Mouse (Mus musculus) kidney, embryonic 14.5 days (tissue): ENCODE measurements around the gene Gpr18. TPM values are rescaled to one million over a fixed set of nuclear protein-coding genes. Genes with fewer than 3 reads are reported as not detected.
A peak's percentile ranks its signal among the peaks of the same experiment; 100 is the strongest.

Source experiments
- ATAC-seq: fragments of 200-750 bp; cut with Nextera tagmentation; 2 replicates; pipeline ENCODE4 v1.8.0; 2017; ENCODE audit warnings: moderate number of reproducible peaks, mild to moderate bottlenecking, moderate TSS enrichment, moderate library complexity; ENCODE audit not compliant: low FRiP score, low TSS enrichment
- H3K27ac ChIP-seq: fragments of 300-500 bp; sonication (generic); 2 replicates; pipeline ENCODE4 v1.5.1; 2014; ENCODE audit warnings: low read depth, mild to moderate bottlenecking, low read length, moderate library complexity, mixed read lengths
- H3K27me3 ChIP-seq: fragments of 300-500 bp; sonication (generic); 2 replicates; pipeline ENCODE4 v1.6.1; 2014; ENCODE audit warnings: mild to moderate bottlenecking, low read length; ENCODE audit not compliant: control insufficient read depth, insufficient read depth
- H3K36me3 ChIP-seq: fragments of 300-500 bp; sonication (generic); 2 replicates; pipeline ENCODE4 v1.6.1; 2014; ENCODE audit warnings: low read length, mixed read lengths; ENCODE audit not compliant: control insufficient read depth, insufficient read depth
- H3K4me1 ChIP-seq: fragments of 300-500 bp; sonication (generic); 2 replicates; pipeline ENCODE4 v1.6.1; 2014; ENCODE audit warnings: low read length, mixed read lengths; ENCODE audit not compliant: control insufficient read depth, insufficient read depth
- H3K4me2 ChIP-seq: fragments of 300-500 bp; sonication (generic); replicated peaks from 2 replicates; pipeline ENCODE4 v1.6.1; 2014; ENCODE audit warnings: low read depth, mild to moderate bottlenecking, low read length
- H3K4me3 ChIP-seq: fragments of 300-500 bp; sonication (generic); 2 replicates; pipeline ENCODE4 v1.5.1; 2014; ENCODE audit warnings: mild to moderate bottlenecking, low read length
- H3K9ac ChIP-seq: fragments of 300-500 bp; sonication (generic); 2 replicates; pipeline ENCODE4 v1.6.1; 2014; ENCODE audit warnings: low read depth, mild to moderate bottlenecking, low read length, moderate library complexity
- H3K9me3 ChIP-seq: fragments of 300-500 bp; sonication (generic); 2 replicates; pipeline ENCODE4 v1.6.1; 2016; ENCODE audit warnings: low read length; ENCODE audit not compliant: control insufficient read depth
- WGBS: fragments of 180-500 bp; shearing (Covaris S2); extraction: QIAGEN DNeasy Blood & Tissue Kit; methylation state at CpG from one replicate; pipeline ENCODE4 v1.1.7; 2014; 5-methylcytosine and 5-hydroxymethylcytosine counted together
- polyA plus RNA-seq: library from polyadenylated mRNA; unstranded; fragments of >200 nt; fragmentation: Nextera tagmentation; extraction: Ambion mirVana; gene quantifications from 2 replicates; pipeline ENCODE4 v1.2.1, GENCODE M21; 2014

Gene Gpr18
- polyA plus RNA-seq, 1 experiment from 2014 or later, result 0.42 TPM

- Histone ChIP-seq H3K4me3 (no peak overlapping the region), H3K27ac (no peak overlapping the region), H3K36me3 (peaks cover 7% of the 10 kb centered on the region; the same call in 1 of the 2 replicates), H3K9ac (no peak overlapping the region), H3K9me3 (no peaks in the 10 kb centered on the region), H3K4me1 (peaks cover 8% of the 10 kb centered on the region; the same call in 1 of the 2 replicates), H3K27me3 (no peaks in the 10 kb centered on the region), H3K4me2 (no peak overlapping the region)
- ATAC-seq, result no peak
- WGBS, result 86% methylated on average over 4 of the region's 4 CpGs
Observed at GRCm38 (mm10) chr14:121922016-121922415, 6.4 kb upstream of the Gpr18 start.

- peaks cover 20% of the 10 kb centered on the region; the same call in 1 of the 2 replicates for H3K36me3 ChIP-seq
- H3K9ac ChIP-seq, result no peak overlapping the region
- ATAC-seq, result peak; percentile 71
- no peaks in the 10 kb centered on the region for H3K27me3 ChIP-seq
- no peak overlapping the region for H3K4me2 ChIP-seq
- no peaks in the 10 kb centered on the region for H3K9me3 ChIP-seq
- H3K4me1 ChIP-seq, result peaks cover 8% of the 10 kb centered on the region; the same call in 1 of the 2 replicates
- H3K27ac ChIP-seq, result peak overlapping the region; percentile 56; the same call in 1 of the 2 replicates
- H3K4me3 ChIP-seq, result no peak overlapping the region
- 64% methylated on average over 12 of the region's 12 CpGs for WGBS
Observed at GRCm38 (mm10) chr14:121920511-121921124, 5.0 kb upstream of the Gpr18 start.

- H3K4me3 ChIP-seq, result no peak overlapping the region
- no peak overlapping the region for H3K9ac ChIP-seq
- no peak for ATAC-seq
- H3K4me1 ChIP-seq, result peaks cover 8% of the 10 kb centered on the region; the same call in 1 of the 2 replicates
- H3K27me3 ChIP-seq, result no peaks in the 10 kb centered on the region
- H3K4me2 ChIP-seq, result no peak overlapping the region
- H3K27ac ChIP-seq, result no peak overlapping the region
- no peaks in the 10 kb centered on the region for H3K9me3 ChIP-seq
- 30% methylated on average over 3 of the region's 3 CpGs for WGBS
- H3K36me3 ChIP-seq, result peaks cover 21% of the 10 kb centered on the region; the same call in 1 of the 2 replicates
Observed at GRCm38 (mm10) chr14:121919752-121920151, 4.2 kb upstream of the Gpr18 start.

GRCm38 (mm10) chr14:121918266-121918665, 2.7 kb upstream of the Gpr18 start:
- no peak overlapping the region for H3K9ac ChIP-seq
- H3K27ac ChIP-seq, result no peak overlapping the region
- H3K27me3 ChIP-seq, result no peaks in the 10 kb centered on the region
- WGBS, result 85% methylated on average over 3 of the region's 3 CpGs
- H3K9me3 ChIP-seq, result no peaks in the 10 kb centered on the region
- H3K4me3 ChIP-seq, result no peak overlapping the region
- no peak overlapping the region for H3K4me2 ChIP-seq
- no peak for ATAC-seq
- peaks cover 8% of the 10 kb centered on the region; the same call in 1 of the 2 replicates for H3K4me1 ChIP-seq
- peaks cover 21% of the 10 kb centered on the region; the same call in 1 of the 2 replicates for H3K36me3 ChIP-seq

GRCm38 (mm10) chr14:121916311-121917094, 922 bp upstream of the Gpr18 start:
- Histone ChIP-seq H3K4me2 (no peak overlapping the region), H3K9me3 (no peaks in the 10 kb centered on the region), H3K36me3 (peaks cover 27% of the 10 kb centered on the region), H3K9ac (no peak overlapping the region), H3K27ac (no peak overlapping the region), H3K27me3 (no peaks in the 10 kb centered on the region), H3K4me1 (peaks cover 8% of the 10 kb centered on the region; the same call in 1 of the 2 replicates), H3K4me3 (no peak overlapping the region)
- ATAC-seq, result no peak
- 87% methylated on average over 6 of the region's 6 CpGs for WGBS

GRCm38 (mm10) chr14:121915143-121915542, 438 bp downstream of the Gpr18 start:
- H3K27me3 ChIP-seq, result no peaks in the 10 kb centered on the region
- H3K4me3 ChIP-seq, result no peak overlapping the region
- H3K9me3 ChIP-seq, result no peaks in the 10 kb centered on the region
- no peak overlapping the region for H3K4me2 ChIP-seq
- WGBS, result 84% methylated on average over 5 of the region's 5 CpGs
- H3K36me3 ChIP-seq, result peaks cover 27% of the 10 kb centered on the region
- no peak overlapping the region for H3K27ac ChIP-seq
- H3K9ac ChIP-seq, result no peak overlapping the region
- 0 out of 2 replicates have a peak, but pooled peaks cover under 1% of the 10 kb centered on the region for H3K4me1 ChIP-seq
- no peak for ATAC-seq

GRCm38 (mm10) chr14:121912501-121912900, 3.1 kb downstream of the Gpr18 start:
- WGBS, result 93% methylated on average over 7 of the region's 7 CpGs
- Histone ChIP-seq H3K4me2 (no peak overlapping the region), H3K36me3 (peaks cover 40% of the 10 kb centered on the region), H3K27ac (no peak overlapping the region), H3K4me3 (no peak overlapping the region), H3K9ac (no peak overlapping the region), H3K9me3 (no peaks in the 10 kb centered on the region), H3K27me3 (no peaks in the 10 kb centered on the region), H3K4me1 (no peaks in the 10 kb centered on the region)
- ATAC-seq, result no peak

GRCm38 (mm10) chr14:121909868-121910267, 5.7 kb downstream of the Gpr18 start:
- no peak overlapping the region for H3K9ac ChIP-seq

More at GRCm38 (mm10) chr14:121909868-121910267, 5.7 kb downstream of the Gpr18 start:
- no peak for ATAC-seq
- peaks cover 34% of the 10 kb centered on the region for H3K36me3 ChIP-seq
- H3K27ac ChIP-seq, result no peak overlapping the region
- H3K27me3 ChIP-seq, result no peaks in the 10 kb centered on the region
- no peaks in the 10 kb centered on the region for H3K9me3 ChIP-seq
- 96% methylated on average over 6 of the region's 6 CpGs for WGBS
- no peaks in the 10 kb centered on the region for H3K4me1 ChIP-seq
- H3K4me2 ChIP-seq, result no peak overlapping the region
- no peak overlapping the region for H3K4me3 ChIP-seq
